Mouse (Mus musculus) heart, postnatal 14 days (tissue): Measurements from ENCODE around the gene Slc25a34. TPM values are rescaled to one million over a fixed set of nuclear protein-coding genes. Genes with fewer than 3 reads are reported as not detected.

Source experiments
- DNase-seq, 2 experiments: peaks; one replicate each; pipeline ENCODE4 v3.0.0; 2021 to 2022
- intact Hi-C: fragments of 180-260 bp; cut with DNase I; formaldehyde crosslinking; loops from one replicate; pipeline ENCODE4 v1.15.1; 2025
- long read RNA-seq, 2 experiments: library from polyadenylated mRNA; stranded (forward); transcript quantifications; one replicate each; pipeline ENCODE4 v2.0.0; 2021
- total RNA-seq, 2 experiments: library from RNA; stranded (reverse); gene quantifications; 2 replicates each; pipeline ENCODE4 v1.2.3; 2021

The Slc25a34 gene
- 100 to 1,000 TPM; 121 TPM for total RNA-seq
- long read RNA-seq, experiment 1, partial matches to known transcripts = 7 of 11 reads
- long read RNA-seq, experiment 1, other reads (novel, unspliced or antisense) = 0 of 11 reads
- long read RNA-seq, experiment 2, partial matches to known transcripts = 11 of 13 reads
- long read RNA-seq, experiment 2, other reads (novel, unspliced or antisense) = 0 of 13 reads

DNA sequence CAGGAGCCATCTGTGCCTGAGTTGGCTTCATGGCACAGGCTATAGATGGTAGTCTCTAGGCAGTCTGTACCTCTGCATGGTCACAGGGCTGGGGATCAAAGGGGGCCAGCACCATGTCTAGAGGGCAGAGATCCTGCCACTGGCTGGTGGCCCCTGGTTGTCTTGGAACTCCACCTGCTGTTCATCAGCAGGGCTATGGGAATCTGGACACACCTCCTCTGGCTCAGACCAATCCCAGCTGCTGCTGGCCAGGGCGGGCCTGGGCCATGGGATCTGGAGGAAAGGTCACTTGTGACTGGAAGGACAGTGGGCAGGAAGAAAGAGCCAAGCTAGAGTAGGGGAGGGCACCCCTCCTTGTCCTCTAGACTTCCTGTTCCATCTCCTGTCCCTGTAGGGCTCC, at the start of gene Slc25a34:
TSS of gene Slc25a34 (minus strand) at position 156 of the 400 bp plus-strand sequence.
- peak; percentile 75 to 81 for DNase-seq
- intact Hi-C loops = no loop called here

DNA sequence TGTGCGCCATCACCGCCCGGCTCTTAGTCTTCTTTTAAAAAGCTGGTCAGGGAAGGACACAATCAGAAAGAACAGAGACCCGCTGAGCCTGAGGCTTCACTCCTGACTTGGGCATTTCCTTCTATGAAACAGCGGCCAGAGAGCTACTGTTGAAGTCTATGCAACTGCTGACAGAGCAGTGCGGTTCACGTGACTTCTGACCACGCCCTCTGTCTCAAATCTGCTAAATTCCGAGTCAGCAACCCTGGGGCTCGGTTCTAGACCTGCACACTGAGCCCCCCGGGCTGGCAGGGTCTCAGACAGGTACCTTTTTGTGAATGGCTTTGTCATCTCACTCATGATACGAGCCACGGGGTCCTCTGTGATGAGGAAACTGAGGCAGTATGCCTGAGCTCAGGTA, 48.7 kb upstream of the Slc25a34 start:
- DNase-seq = no peak
- intact Hi-C loops = no loop called here

DNA sequence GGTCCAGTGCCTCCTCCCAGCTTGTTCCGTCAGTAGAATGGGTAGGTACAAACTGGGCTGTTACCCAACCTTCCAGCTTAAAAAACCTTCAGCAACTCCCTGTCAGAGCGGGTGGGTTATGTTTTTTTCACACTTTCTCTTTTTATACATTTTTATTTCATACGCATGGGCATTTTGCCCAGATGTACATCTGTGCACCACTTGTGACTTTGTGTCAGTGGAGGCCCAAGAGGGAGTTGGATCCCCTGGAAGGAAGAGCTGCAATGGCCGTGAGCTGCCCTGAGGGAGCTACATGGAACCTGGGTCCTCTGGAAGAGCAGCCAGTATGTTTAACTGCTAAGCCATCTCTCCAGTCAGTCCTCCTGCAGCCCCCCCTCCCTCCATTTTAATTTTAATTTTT, 47.8 kb upstream of the Slc25a34 start:
- intact Hi-C loops = no loop called here

DNA sequence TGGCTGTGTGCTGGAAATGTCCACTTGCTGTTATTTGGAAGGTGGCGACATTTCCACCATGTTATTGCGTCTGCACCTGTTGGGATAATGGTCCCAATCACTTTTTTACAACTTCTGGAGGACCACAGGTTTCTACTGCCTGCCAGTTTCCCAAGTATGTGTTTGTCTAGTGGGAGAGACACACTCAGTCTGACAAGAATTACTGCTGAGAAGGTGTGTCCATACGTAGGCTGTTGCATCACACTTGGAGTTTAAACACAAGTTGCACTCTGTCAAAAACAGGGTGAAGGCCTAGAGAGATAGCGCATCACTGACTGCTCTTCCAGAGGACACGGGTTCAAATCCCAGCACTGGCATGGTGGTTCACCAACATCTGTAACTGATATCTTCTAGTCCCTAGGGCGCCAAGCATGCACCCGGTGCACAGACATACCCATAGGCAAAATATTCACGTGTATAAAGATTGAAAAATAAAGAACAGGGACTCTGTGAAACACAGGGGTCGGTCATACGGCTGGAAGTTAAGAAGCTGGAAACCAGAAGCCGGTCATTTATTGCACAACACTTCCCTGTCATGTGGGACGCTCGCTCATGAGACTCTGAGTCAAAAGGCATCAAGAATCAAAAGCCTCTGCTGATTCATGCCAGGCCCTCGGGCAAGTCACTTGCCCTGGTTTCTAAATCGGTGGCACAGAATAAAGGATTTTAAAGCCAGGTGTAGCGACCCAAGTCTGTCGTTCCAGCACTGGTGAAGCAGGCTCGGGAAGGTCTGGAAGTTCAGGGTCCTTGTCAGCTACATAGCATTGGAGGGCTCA, 46.5 kb upstream of the Slc25a34 start:
- no peak for DNase-seq
- intact Hi-C loops = no loop called here

More for the DNA sequence above, 47.8 kb upstream of the Slc25a34 start:
- no peak for DNase-seq

DNA sequence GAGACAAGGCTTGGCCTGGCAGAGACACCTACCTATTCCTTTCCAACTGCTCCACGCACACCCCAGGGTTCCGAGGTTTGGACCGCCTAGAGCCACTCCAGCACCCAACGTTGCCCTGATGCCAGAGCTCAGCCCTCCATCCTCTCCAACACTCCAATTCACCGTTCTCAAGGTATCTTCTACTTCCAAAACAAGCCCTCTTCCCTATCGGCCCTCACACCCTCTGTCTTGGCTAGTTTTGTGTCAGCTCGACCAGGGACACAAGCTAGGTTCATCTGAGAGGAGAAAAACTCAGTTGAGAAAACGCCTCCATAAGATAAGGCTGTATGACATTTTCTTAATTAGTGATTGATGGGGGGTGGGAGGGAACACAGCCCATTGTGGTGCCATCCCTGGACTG, 41.2 kb upstream of the Slc25a34 start, which contains the start of gene Plekhm2:
TSS of gene Plekhm2 (minus strand) at position 101 of the 400 bp plus-strand sequence.
- no peak for DNase-seq
- intact Hi-C loops = loop anchor here (2.0 kb wide), 1 partner anchor 56 kb away; no protein-coding TSS in a partner anchor

DNA sequence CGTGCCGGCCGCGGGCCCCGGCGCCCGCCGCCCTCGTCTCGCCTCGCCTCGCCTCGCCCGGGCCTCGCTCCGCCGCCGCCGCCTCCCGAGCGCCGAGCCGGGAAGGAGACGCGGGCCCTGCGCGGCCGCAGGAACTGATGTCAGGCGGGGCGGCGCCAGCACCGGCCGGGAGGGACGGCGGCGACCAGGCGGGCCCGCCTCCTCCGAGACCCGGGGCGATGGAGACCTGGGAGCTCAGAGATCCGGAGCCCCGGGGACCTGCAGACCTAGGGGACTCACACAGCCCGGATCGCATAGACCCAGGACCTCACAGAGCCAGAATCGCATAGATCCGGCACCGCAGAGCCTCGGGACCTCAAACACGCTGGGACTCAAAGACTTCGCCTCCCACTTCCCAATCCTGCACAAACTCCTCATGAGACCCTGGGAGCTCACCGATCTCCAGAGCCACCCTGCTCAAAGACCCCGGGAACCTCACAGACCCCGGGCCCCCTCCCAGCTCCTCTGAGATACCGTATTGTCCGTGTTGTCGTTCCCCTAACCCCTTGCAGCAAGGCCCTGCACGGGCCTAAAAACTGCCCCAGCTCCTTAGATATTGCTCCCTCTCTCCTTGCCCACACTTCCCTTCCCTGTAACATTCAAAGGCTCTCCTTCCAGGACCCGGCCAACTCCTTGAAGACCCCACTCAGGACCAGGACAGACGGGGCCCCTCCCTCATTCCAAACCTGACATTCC, 40.6 kb upstream of the Slc25a34 start:
- DNase-seq = peak; percentile 87
- intact Hi-C loops = loop anchor here (2.0 kb wide), 1 partner anchor 57 kb away; no protein-coding TSS in a partner anchor

DNA sequence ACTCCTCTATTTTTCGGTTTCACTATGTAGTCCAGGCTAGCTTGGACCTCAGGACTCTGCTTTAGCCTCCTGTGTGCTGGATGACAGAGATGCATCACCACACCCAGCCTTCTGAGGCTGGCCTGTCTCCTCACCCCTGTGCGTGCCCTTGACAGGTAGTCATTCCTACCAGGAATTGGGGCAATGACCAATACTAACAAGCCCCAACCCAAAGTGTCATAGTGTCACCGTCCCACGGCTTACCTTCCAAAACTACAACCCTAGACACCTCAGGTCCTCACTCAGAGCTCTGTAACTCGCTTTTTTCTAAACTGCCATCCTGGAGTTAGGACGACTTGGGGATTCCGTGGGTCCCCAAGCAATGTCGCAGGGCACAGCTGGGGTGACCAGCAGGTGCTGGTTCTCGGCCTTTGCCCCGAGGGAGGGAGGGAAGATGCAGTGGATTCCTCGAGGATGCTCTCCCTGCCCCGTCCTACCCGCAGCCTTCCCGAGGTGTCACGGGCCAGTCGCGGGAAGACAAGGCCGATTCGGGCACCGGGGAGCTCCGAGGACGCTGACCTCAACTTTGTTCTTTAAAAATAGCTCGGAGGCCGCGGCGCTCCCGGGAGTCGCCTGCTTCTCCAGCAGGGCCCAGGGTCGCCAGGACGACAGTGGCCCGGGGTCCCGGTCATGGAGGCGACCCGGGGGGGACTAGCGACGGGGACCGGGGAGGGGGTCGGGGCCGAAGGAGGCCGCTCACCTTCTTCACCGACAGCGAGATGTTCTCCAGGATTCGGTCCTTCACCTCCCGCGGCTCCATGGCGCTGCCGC, 39.7 kb upstream of the Slc25a34 start:
- peak; percentile 55 to 61 for DNase-seq
- intact Hi-C loops = no loop called here

DNA sequence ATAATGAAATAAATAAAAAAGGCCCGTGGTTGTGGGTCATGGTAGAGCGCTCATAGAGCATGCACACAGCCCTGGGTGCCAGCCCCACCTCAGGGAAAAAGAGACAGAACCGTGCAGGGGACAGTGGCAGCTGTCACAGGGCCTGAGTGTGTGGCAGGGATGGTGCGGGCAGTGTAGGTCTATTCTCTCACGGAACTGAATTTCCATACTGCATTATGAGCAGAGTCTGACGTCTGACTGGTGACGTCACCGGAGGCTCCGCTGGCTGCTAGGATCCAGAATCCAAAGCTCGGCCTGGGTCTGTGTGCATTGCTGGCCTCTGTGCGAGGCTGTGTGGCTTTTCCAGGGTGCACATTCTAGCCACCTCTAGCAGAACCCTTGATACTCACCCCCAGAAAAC, 37.3 kb upstream of the Slc25a34 start:
- intact Hi-C loops = no loop called here

DNA sequence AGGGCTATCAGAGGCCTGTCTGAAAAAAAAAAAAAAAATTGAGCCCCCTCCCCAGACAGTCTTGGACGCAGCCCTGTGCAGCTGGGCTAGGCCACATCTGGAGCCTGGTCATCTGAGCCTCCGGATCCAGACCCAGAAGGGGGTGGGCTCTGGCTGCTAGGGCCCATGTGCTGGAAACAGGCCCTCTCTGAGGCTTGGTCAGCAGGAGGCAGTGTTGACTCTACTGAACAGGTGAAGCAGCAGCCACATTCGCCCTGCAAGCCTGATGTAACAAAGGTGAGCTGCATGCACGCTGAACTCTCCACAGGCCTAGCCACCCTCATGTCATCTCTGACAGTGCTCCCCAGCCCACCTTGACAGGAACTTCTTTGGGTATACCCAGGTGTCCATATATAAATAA, 36.1 kb upstream of the Slc25a34 start:
- intact Hi-C loops = no loop called here
- DNase-seq = no peak

More for the DNA sequence above, 37.3 kb upstream of the Slc25a34 start:
- DNase-seq = no peak

DNA sequence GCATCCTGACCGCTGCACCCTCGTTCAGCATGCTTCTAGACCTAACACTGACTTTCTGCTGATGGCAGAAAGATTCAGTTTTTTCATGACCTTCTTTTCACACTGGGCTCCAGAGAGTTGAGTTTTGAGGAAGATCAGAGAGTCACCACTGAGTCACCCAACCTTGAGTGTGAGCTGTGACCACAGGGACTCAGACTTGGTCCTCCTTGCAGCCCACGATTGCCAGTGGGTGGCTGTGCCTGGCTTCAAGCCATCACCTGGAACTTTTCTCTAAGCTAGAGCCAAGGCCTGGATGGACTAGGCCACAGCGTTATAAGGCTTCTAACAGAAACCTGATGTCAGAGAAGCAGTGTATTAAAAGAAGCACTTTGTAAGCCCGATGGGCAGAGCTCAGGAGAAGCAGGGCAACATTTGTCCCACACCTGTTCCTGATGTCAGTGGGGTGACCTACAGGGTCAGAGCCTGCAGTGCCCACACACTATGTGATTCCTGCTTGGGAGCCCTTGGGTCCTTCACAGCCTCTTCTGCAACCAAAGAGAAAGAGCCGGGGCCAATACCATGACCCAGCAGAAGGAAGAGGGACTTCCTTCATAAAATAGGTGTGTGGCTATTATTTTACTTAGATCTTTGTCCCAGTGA, 35.3 kb upstream of the Slc25a34 start:
- no peak for DNase-seq
- intact Hi-C loops = no loop called here

DNA sequence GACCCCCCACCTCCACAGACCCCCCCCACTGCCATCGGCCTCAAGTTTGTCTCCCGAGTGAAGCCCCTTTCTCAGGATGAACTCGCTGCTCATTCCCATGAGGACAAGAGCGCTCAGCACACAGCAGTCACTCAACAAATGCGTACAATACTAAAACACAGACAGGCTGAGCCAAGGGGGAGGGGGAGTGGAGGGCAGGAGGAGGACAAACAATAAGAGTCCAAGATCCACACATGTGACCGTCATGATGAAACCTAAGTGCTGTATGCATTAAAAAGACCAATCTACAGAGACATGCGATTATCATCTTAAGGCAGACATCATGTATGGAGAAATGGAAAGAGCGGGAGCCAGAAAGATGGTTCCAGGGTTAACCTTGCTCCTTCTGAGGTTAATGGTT, 33.3 kb upstream of the Slc25a34 start:
- no peak for DNase-seq
- intact Hi-C loops = no loop called here

DNA sequence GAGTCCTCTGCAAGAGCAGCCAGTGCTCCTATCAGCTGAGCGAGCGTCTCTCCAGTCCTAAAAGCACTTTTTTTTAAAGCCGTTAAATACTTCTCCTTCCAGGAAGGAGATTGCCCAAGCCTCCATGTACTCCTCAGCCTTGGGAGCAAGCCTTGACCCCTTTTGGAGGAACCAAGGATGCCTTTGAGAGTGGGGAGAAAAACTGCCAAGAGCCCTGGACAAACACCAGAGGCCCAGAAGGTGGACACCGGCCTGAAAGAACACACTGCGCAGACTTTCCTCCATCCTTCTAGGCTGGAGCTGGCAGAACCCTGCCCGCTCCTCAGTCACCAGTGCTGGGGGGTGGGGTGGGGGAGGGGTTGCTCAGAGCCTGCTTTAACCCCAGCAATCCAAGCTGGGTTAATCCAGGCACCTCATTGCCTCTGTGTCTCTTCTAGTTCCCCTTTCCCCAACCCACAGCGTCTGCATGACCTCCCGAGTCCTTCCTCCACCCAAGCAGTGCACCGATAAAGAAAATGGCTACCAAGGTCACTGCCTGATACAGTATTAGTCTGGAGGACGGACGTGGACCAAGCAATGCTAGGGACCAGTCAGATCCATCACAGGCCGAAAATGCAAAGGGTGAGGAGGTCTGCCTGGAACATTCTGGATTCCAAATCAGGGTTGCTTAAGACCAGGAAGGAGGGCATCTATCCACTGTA, 32.4 kb upstream of the Slc25a34 start:
- intact Hi-C loops = no loop called here
- peak in 1 of 2 experiments; percentile 34 for DNase-seq

DNA sequence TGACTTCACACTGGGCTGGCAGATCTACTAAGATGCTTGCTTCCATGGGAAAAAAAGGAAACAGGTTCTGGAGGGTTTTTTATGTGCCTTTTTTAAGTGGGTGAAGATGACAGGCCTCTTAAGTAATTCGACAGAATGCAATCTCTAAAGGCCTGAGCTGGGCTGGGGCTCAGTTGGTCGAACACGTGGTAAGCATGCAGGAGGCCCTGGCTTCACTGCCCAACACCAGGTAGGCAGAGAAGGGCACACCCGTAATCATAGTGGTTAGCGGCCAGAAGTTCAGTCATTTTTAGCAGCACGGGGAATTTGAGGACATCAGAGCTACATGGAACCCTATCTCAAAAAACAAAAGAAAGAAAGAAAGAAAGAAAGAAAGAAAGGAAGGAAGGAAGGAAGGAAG, 30.9 kb upstream of the Slc25a34 start:
- DNase-seq = no peak

DNA sequence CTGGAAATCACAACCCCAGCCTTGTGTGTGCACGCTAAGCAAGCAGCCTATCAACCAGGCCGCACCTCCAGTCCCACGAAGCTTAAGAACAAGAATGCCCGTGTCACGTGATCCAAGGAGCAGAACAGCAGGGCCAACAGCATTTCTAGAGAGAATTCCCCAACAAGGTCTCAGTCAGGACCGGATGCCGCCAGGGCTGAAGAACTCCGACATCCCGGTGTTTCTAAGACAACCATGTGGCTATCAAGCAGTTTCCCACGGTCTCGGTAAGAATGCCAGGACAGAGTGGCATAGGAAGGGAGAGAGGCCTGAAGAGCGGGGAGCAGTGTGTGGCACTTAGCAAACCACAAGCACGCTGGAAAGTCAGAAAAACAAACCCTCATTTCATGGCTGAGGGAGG, 30.2 kb upstream of the Slc25a34 start:
- DNase-seq = no peak
- intact Hi-C loops = no loop called here

More for the DNA sequence above, 30.9 kb upstream of the Slc25a34 start:
- intact Hi-C loops = no loop called here

DNA sequence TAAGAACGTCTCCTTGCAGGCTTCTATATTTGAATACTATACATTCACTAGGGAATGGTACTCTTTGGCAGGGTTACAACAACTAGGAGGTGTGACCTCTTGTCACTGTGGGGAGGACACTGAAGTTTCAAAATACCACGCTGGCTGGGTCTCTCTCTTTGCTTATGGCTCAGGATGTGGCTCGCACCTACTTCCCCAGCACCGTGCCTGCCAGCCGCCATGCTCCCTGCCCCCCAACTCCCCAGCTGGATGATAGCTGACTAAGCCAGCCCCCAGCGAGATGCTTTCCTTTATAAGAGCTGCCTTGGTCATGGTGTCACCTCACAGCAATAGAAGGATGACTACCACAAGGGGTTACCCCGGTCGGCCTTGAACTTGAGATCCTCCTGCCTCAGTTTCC, 29.4 kb upstream of the Slc25a34 start:
- intact Hi-C loops = no loop called here
- DNase-seq = no peak

DNA sequence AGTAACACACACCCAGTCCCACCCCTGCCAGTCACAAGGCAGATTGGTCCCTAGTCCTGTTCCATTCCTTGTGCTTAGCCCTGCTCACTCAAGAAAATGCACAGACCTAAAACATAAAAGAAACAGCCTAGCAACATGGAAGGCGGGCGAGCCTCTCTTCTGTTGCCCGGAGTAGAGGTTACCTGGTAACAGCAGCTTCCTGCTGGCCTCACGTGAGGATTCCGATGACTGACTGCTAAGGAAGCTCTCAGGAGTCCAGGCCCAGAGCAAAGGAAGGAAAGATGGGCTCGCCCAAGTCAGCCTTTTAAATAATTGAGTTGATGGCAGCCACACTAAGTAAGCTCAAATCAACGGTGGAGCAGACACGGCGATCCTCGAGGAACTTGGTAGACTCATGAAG, 28.3 kb upstream of the Slc25a34 start:
- no peak for DNase-seq
- intact Hi-C loops = no loop called here

DNA sequence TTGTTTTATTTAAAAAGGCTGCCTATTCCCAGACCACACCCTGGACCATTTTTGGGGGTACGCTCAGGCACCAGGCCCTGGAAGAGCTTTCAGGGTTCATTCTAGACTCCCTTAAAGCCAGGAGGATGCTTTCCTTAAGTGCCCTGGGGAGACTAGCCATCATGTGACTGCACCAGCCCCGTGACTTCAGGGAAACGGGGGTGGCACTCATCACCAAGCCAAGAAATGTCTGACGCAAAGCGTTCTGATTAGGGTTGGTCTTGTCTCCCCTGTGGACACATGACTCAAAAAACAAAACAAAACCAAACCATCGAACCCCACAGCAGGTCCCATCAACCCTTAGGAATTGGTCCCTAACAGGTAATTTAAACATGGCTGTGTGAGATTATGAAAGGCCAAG, 27.7 kb upstream of the Slc25a34 start:
- no peak for DNase-seq
- intact Hi-C loops = no loop called here

DNA sequence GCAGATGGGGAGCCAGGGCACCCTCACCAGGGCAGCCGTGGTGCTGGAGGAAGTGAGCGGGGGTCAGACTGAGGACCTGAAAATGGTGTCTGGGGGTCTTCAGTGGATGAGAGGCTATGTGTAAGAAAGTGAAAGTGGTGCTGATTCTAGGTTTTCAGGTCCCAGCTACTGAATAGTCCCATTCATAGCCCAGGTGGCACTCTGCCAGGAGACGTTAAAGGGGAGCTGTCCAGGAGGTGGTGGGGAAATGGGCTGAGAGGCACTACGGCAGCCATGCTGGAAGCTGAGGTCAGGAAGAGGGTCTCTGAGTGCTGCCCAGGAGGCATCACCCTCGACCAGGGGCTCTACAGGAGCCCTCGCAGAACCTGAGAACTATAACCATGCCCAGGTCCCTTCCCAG, 25.6 kb upstream of the Slc25a34 start:
- DNase-seq = no peak
- intact Hi-C loops = no loop called here

DNA sequence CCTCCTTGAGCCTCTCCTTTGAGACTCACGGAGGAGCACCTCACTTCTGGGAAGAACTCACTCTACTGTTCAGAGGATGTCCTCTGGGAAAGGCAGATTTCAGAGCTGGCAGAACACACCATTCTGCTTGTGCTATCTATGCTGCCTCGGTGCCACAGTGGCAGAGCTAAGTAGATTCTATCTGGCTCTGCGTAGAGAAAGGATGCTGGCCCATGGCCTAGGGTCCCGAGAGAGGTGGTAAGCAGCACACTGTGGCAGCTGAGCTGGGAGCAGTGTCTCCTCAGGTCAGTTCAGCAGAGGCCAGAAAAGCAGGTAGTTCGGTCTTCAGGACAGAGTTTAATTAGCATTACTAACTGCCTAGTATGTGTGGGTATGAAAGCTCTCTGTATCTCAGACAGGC, 24.6 kb upstream of the Slc25a34 start:
- intact Hi-C loops = no loop called here

More for the DNA sequence above, 24.6 kb upstream of the Slc25a34 start:
- DNase-seq = peak; percentile 56 to 57
